Mouse (Mus musculus): ENCODE measurements at regions not wholly inside any gene's neighbourhood (a gene's known extent, or its start where the extent isn't known, plus 50 kb on each side); places are given as distances from the start of the nearest gene placed in this dataset.

DNA sequence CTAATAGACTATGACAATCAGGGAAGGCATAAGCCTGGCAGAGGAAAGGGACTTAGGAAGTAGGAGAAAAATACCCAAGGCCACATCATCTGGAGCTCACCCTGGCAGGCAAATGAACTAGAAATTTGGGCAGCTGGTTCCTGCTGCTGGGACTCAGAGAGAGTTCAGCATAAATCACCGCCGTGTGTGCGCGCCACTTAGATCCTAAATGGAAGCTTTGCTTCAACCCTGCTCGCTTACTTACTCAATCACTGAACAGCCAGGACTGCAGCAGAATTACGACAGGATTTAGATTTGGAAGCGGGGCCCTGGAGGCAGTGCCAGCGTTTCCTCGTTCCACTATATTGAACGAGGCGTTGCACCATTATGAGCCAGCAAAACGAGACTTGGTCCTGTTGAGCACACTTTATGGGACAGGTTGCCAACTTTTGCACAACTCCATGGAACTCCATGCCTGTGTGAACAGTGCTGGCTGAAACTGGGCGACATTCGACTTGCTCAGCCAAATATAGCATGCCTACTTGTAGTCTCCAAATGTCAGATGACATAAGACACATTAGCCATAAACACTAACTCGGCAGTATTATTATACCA lies 84.8 kb upstream of the Gnao1 start:
- Histone ChIP-seq H3K27me3 (ENCODE audit: control insufficient read depth, insufficient read depth, insufficient read length) (peaks cover 22% of the 10 kb centered on the region), H3K4me2 (ENCODE audit: low read depth) (no peak overlapping the region), H3ac (ENCODE audit: control insufficient read depth, insufficient read length) (no peak overlapping the region), H3K4me3 (no peak overlapping the region), H3K79me2 (ENCODE audit: control insufficient read depth, insufficient read depth) (no peaks in the 10 kb centered on the region), H3K36me3 (ENCODE audit: control insufficient read depth, insufficient read depth) (no peaks in the 10 kb centered on the region)
- no peak for TF ChIP-seq REST (IDR thresholded peaks at IDR 0.05; ENCODE audit: insufficient read depth, insufficient read length)

DNA sequence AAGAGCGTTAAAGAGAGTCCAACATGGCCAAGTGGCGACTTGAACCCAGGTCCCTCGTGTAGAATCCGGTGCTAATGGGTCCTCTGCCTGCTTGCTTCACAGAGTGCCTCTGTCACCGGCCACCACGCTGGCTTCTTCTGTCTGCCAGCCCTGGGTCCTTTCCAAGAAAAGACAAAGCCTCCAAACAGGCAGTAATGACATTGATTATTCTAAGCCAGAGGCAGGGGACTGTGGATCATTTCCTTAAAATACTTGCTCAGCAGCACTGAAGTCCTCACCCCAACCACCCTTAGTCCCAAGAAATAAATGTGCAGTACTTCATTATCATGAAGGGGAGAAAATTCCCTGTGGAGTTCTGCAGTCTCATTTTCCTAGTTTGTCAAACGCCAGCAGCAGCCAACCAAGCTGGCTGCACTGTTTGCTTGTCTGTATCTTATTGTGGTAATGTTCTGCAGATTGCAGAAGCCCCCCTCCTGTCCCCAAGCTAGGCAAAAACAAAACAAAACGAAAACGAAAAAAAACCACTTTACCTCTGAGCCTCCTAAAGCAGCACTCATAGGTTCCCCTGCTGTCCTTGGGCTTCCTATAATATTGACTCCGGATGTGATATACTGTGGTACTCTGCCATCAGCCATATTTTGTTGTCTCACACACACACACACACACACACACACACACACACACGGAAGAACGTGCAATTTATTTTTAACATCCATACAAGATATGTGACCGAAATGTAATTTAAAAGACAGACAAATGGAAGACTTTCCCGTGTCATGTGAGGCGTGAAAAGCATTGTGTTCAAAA lies 80.4 kb upstream of the Gnao1 start:
- TF ChIP-seq POLR2A (IDR thresholded peaks at IDR 0.05; ENCODE audit: insufficient read length, low read depth), result no peak
- TF ChIP-seq MAX (IDR thresholded peaks at IDR 0.05; ENCODE audit: low read depth), result no peak
- TF ChIP-seq REST (IDR thresholded peaks at IDR 0.05; ENCODE audit: insufficient read depth, insufficient read length), result no peak
- TF ChIP-seq USF1 (IDR thresholded peaks at IDR 0.05; ENCODE audit: low read depth), result no peak
- no peak for TF ChIP-seq CEBPB (IDR thresholded peaks at IDR 0.05; ENCODE audit: insufficient read depth, poor library complexity, severe bottlenecking)
- TF ChIP-seq E2F4 (IDR thresholded peaks at IDR 0.05; ENCODE audit: insufficient read depth), result no peak
- TF ChIP-seq SRF (IDR thresholded peaks at IDR 0.05; ENCODE audit: control insufficient read depth, insufficient read length, low read depth), result no peak
- no peak for TF ChIP-seq POLR2AphosphoS2 (IDR thresholded peaks at IDR 0.05; ENCODE audit: insufficient read length, low read depth)
- TF ChIP-seq MYOD1 (IDR thresholded peaks at IDR 0.05; ENCODE audit: control insufficient read depth in 1 of 3, insufficient read length in 2 of 3, low read depth in 2 of 3), result no peak
- TF ChIP-seq TCF12 (IDR thresholded peaks at IDR 0.05; ENCODE audit: insufficient read depth, poor library complexity, severe bottlenecking), result no peak
- no peak for TF ChIP-seq MYOG (IDR thresholded peaks at IDR 0.05; ENCODE audit: control insufficient read depth in 1 of 3, insufficient read depth in 1 of 3, insufficient read length in 2 of 3, low read depth in 2 of 3)
- no peak for TF ChIP-seq TCF3 (IDR thresholded peaks at IDR 0.05; ENCODE audit: insufficient read length, low read depth)
- Histone ChIP-seq H3K27me3 (ENCODE audit: control insufficient read depth, insufficient read depth, insufficient read length) (peaks cover 22% of the 10 kb centered on the region), H3K4me3 (no peak overlapping the region), H3K36me3 (ENCODE audit: control insufficient read depth, insufficient read depth) (no peaks in the 10 kb centered on the region), H3ac (ENCODE audit: control insufficient read depth, insufficient read length) (no peak overlapping the region), H3K4me2 (ENCODE audit: low read depth) (no peak overlapping the region), H3K79me2 (ENCODE audit: control insufficient read depth, insufficient read depth) (no peaks in the 10 kb centered on the region)

DNA sequence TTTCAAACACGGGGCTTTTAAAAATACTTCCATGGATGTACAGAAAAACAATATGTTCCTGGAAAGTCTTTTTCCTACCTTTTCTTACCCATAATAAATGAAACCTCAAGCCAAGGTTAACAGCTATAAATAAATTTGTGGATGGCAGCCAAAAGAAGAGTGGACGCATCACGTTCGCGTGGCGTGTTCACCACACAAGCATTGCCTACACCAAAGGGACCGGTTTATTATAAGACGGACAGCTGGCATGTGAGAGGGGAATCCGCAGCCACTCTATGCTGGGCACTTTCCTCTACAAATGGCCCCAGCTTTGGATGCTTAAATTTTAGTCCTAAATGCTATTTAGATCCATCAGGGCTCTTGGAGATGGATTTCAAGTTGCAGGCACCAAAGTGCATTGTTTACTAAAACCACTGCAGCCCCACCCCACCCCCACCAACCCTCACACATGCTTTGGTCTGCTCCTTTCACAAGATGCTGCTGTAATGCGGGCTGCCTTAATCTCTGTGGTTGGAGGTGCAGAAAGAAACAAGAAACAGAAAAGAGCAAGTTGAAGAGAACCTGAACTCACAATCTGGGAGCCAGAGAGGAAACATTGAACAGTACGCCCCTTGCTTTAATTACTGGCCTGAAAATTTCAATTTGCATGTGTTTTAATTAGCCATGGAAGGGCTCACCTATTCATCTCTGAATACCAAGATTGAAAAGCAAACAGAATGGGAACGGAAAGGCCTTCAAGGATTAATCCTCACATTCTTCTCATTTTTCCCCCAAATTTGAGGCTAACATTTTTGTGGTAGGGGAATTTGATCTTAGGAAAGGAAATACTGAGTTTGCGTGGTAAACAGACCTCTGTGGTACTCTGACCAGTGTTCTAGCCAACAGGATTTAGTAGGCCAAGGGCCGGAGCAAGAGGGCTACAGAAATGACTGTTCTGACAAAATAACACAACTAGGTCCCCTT lies 78.7 kb upstream of the Gnao1 start:
- no peak for TF ChIP-seq MYOG (IDR thresholded peaks at IDR 0.05; ENCODE audit: control insufficient read depth in 1 of 3, insufficient read depth in 1 of 3, insufficient read length in 2 of 3, low read depth in 2 of 3)
- no peak for TF ChIP-seq SRF (IDR thresholded peaks at IDR 0.05; ENCODE audit: control insufficient read depth, insufficient read length, low read depth)
- no peak for TF ChIP-seq POLR2A (IDR thresholded peaks at IDR 0.05; ENCODE audit: insufficient read length, low read depth)
- no peak for TF ChIP-seq TCF3 (IDR thresholded peaks at IDR 0.05; ENCODE audit: insufficient read length, low read depth)
- no peak for TF ChIP-seq USF1 (IDR thresholded peaks at IDR 0.05; ENCODE audit: low read depth)
- TF ChIP-seq CEBPB (IDR thresholded peaks at IDR 0.05; ENCODE audit: insufficient read depth, poor library complexity, severe bottlenecking), result no peak
- TF ChIP-seq POLR2AphosphoS2 (IDR thresholded peaks at IDR 0.05; ENCODE audit: insufficient read length, low read depth), result no peak
- TF ChIP-seq E2F4 (IDR thresholded peaks at IDR 0.05; ENCODE audit: insufficient read depth), result no peak
- no peak for TF ChIP-seq REST (IDR thresholded peaks at IDR 0.05; ENCODE audit: insufficient read depth, insufficient read length)
- TF ChIP-seq MAX (IDR thresholded peaks at IDR 0.05; ENCODE audit: low read depth), result no peak
- no peak for TF ChIP-seq TCF12 (IDR thresholded peaks at IDR 0.05; ENCODE audit: insufficient read depth, poor library complexity, severe bottlenecking)
- no peak for TF ChIP-seq MYOD1 (IDR thresholded peaks at IDR 0.05; ENCODE audit: control insufficient read depth in 1 of 3, insufficient read length in 2 of 3, low read depth in 2 of 3)
- Histone ChIP-seq H3K27me3 (ENCODE audit: control insufficient read depth, insufficient read depth, insufficient read length) (peaks cover 18% of the 10 kb centered on the region), H3K4me2 (ENCODE audit: low read depth) (no peak overlapping the region), H3K4me3 (no peak overlapping the region), H3ac (ENCODE audit: control insufficient read depth, insufficient read length) (no peak overlapping the region), H3K36me3 (ENCODE audit: control insufficient read depth, insufficient read depth) (no peaks in the 10 kb centered on the region), H3K79me2 (ENCODE audit: control insufficient read depth, insufficient read depth) (no peaks in the 10 kb centered on the region)

GRCm38 (mm10) chr8:93734818-93735217 lies 74.9 kb upstream of the Gnao1 start:
- Histone ChIP-seq H3ac (ENCODE audit: control insufficient read depth, insufficient read length) (no peak overlapping the region), H3K4me2 (ENCODE audit: low read depth) (no peak overlapping the region), H3K27me3 (ENCODE audit: control insufficient read depth, insufficient read depth, insufficient read length) (no peaks in the 10 kb centered on the region), H3K79me2 (ENCODE audit: control insufficient read depth, insufficient read depth) (no peaks in the 10 kb centered on the region), H3K4me3 (no peak overlapping the region), H3K36me3 (ENCODE audit: control insufficient read depth, insufficient read depth) (no peaks in the 10 kb centered on the region)
- peak; percentile 25 for TF ChIP-seq USF1 (IDR thresholded peaks at IDR 0.05; ENCODE audit: low read depth)
- TF ChIP-seq MYOD1 (IDR thresholded peaks at IDR 0.05; ENCODE audit: control insufficient read depth in 1 of 3, insufficient read length in 2 of 3, low read depth in 2 of 3), result no peak

Measured in myocyte (in vitro differentiated cells).